Mouse (Mus musculus) monocyte, adult 2 months (primary cell): ENCODE results near the gene Ankrd61.

Source experiments
- DNase-seq, 2 experiments: peaks; one replicate each; pipeline ENCODE4 v3.0.0; 2022; ENCODE audit warnings: low spot score in 2 of 2, low read depth in 1 of 2

Ankrd61 gene

GRCm38 (mm10) chr5:143897635-143898330 is at the start of gene Ankrd61:
Ankrd61 (minus strand) TSS chr5:143897685.
- no peak for DNase-seq

- DNase-seq = no peak
Measured at GRCm38 (mm10) chr5:143943231-143944125, 46.0 kb upstream of the Ankrd61 start.

GRCm38 (mm10) chr5:143941588-143941987 is 44.1 kb upstream of the Ankrd61 start:
- DNase-seq = no peak

DNA sequence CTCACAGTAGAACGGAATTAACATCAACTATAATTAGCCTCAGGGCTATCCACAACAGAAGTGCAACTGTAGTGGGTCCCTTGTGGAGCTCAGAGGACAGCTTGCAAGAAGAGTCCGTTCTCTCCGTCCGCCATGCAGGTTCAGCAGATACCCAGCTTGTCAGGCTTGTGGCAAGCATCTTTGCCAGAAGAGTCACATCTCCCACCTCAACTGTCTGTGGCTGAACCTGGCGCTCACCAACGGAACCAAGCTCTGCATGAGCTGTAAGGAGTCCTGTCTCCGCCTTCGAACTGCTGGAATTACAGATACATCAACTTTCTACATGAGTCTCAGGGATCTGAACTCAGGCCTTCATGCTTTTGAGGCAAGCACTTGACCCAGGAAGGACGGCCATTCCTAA is 38.7 kb upstream of the Ankrd61 start:
- DNase-seq = no peak

- no peak for DNase-seq
Measured at GRCm38 (mm10) chr5:143933875-143934274, 36.4 kb upstream of the Ankrd61 start.

DNA sequence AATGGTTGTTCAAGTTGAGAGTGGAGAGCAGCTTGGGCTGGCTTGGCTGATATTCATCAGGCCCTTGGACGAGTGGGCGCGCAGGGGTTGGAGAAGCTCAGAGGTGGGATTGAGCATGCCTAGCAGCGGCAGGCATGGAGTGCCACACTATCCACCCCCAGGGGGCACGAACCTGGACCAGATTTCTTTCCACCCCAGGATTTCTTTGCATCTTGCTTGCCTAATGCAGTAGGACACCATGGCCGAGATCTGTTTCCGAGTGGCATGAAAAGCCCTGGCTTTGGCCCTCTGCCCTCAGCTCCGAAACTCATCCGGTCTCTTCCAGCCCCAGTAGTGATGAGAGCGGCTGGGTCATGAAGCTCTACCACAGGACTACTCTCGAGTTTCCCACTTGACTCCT is 35.9 kb upstream of the Ankrd61 start:
- no peak for DNase-seq

DNA sequence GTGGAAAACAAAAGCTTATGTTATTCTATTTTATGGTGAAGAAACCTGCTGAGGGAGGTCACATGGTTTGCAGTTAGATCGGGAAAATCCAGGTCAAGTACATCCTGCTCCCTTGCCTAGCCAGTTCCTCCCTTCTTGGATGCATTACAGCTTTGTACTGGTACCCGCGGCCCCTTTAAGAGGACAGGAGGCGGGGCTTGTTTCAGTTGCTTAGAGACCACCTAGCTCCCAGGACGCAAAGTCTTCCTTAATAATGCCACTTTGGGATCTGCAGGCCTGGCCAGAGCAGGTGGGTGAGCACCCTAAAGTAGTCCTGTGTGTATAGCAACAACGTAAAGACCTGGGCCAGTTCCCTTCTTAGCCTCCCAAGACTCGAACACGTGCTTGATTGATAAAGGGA is 35.3 kb upstream of the Ankrd61 start, which contains the start of gene Rsph10b:
Gene Rsph10b, plus strand, starts transcription at position 205 of the 400 bp plus-strand sequence.
- DNase-seq = no peak

DNA sequence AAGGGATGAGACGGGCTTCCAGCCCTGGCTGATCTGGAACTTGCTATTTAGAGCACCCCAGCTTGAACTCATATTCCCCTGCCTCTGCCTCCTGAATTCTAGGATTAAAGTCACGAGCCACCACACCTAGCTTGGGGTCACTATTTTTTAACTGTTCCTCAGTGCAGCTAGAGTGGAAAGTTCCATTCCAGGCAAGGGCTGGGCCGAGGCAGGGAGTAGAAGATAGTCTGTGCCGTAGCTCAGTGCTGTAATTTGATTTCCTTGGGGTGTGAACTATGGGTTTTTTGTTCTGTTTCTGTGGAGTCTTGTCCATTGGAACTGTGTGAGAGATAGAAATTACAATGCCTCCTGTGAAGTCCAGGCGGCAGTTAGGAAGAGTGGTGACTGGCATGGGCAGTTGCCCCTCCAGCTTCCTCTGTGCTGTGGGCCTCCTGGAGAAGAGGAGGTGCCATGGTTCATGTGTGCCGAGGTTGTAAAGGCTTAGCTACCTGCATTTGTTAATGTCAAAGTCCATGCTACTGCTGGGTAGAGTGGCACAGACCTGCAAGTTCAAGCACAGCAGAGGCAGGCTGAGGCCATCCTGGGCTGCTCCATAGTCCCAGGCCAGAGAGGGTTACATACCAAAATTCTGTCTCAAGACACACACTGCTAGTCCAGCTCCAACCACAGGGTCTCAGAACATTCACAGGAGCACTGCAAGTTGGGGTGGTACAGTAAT is 34.5 kb upstream of the Ankrd61 start:
- DNase-seq = no peak

- DNase-seq = no peak
Measured at GRCm38 (mm10) chr5:143930656-143931055, 33.2 kb upstream of the Ankrd61 start.

GRCm38 (mm10) chr5:143929291-143929690 is 31.8 kb upstream of the Ankrd61 start:
- DNase-seq = no peak

GRCm38 (mm10) chr5:143927875-143928274 is 30.4 kb upstream of the Ankrd61 start, which contains the start of gene Gm42421:
Gm42421 (plus strand) TSS chr5:143928175.
- DNase-seq = no peak

DNA sequence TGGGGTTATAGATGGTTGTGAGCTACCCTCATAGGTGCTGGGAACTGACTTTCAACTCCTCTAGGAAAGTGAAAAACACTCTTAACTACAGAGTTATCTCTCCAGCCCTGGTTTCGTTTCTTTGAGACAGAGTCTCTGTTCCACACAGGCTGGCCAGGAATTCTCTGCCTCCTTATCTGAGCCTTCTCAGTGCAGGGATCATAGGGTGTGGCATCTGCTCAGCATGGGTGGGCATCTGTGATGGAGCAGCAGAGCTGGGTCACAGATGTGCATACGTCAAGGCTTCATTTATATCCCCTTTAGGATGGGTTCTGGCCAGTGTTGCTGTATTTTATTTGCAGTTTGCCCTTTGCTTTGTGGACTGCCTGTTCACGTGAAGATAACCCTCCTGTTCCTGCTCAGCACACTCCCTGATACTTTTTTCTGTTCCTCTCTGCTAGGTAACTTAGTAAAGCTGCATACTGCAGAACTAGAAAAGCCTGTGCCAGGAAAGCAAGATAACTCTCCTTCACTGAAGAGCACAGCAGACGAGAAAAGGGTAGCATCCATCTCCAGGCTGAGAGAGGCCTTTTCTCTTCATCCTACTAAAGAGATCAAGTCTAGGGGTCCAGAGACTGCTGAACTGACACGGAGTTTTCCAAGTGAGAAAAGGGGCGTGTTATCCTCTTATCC is 27.4 kb upstream of the Ankrd61 start:
- DNase-seq = no peak

GRCm38 (mm10) chr5:143918120-143918519 is 20.6 kb upstream of the Ankrd61 start:
- DNase-seq = no peak

DNA sequence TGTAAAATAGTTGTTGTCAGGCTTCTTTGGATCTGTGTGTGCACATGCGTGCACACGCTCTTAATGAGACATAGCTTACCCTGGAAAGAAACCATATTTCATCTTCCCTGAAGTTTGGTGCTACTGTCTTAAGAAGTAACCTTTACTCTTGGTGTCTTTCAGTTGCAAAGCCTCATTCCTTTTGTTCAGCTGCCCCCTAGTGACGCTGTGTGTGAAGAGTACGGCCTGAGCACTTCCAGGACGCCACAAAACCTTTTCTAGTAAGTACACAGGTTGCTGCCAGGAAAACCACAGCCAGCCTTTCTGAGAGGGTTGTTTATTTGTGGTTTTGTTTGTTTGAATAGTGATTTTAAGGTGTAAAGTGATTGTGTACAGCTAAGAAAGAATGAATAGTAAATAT is 19.9 kb upstream of the Ankrd61 start:
- DNase-seq = no peak

GRCm38 (mm10) chr5:143916221-143916620 is 18.7 kb upstream of the Ankrd61 start:
- no peak for DNase-seq

DNA sequence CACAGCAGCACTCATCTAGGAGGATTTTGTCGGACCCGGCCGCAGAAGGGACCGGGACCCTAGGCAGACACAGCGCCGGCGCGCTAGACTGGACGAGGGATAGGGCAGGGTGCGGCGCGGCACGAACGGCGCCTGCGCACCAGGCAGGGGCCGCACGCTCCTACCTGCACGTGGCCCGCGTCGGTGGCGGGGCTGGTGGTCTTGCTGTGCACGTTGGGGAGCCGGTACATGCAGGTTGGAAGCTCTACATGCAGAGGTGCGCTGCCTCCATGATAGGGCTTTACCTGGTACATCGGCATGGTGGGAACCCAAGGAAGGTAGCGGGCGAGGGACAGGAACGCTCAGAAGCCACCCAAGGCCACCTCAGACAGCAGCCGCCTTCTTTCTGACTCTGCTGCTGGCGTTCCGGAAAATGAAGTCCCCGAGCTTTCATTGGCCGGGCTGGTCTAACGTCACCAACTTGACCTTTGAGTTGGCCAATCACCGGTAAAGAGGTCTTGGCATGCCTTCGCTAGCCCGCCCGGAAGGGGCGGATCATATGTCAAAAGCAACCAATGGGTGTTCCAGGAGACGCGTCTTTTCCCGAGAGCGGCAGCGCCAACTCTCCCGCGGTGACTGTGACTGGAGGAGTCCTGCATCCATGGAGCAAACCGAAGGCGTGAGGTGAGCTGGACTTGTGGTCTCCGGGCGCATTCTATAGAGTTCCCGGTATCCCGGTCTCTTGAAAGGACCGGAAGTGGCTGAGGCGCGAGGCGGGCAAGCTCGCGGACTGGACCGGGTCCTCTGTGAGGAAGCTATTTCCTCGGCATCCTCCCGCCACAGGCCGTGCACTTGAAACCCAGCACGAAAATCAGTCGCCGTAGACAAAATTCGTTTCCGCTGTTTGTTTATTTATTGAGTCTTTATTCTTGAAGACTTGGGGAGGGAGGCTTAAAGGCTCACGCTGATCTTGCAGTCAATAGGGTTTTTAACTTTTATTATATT is 12.2 kb upstream of the Ankrd61 start, which contains the start of the genes Aimp2 and Pms2:
Gene Aimp2, minus strand, starts transcription at position 431 of the 984 bp plus-strand sequence.
Gene Pms2, plus strand, starts transcription at position 548 of the 984 bp plus-strand sequence.
- DNase-seq = peak; percentile 87 to 90

DNA sequence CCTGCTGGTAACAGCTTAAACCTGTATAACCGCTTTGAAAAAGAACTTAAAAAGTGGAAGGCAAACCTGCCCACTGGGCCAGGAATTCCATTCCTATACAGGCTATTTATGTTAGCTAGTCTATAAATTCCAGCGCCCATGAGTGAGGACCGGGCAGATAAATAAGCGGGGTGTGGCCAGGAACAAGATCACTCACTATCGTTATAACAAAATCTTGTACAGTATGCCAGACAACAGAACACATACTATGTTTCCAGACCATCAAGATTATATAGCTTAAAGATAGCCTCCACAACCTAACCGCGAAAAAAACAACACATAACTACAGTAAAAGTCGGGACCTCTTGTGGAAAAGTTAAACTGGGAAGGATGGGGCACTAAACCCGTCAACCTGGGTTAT is 11.4 kb upstream of the Ankrd61 start:
- no peak for DNase-seq

- no peak for DNase-seq
Measured at GRCm38 (mm10) chr5:143906429-143906828, 8.9 kb upstream of the Ankrd61 start.

DNA sequence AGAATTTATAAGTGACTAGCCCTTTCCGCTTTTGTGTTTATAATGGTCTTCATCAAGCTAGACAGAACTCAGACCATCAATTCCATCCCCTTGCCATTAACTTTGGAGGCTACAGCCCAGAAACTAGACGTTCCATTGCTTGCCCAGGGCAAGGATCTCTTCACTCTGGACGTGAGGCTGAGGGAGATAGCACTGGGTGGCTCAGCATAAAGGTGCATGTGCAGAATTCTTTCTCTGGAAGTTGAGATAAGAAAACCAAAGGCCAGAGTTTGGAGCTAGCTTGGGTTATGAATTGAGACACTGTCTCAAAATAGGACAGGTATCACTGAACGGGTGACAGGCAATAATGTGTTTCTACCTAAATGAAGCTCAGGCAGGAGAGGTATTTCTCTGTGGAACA is 6.3 kb upstream of the Ankrd61 start:
- DNase-seq = no peak

DNA sequence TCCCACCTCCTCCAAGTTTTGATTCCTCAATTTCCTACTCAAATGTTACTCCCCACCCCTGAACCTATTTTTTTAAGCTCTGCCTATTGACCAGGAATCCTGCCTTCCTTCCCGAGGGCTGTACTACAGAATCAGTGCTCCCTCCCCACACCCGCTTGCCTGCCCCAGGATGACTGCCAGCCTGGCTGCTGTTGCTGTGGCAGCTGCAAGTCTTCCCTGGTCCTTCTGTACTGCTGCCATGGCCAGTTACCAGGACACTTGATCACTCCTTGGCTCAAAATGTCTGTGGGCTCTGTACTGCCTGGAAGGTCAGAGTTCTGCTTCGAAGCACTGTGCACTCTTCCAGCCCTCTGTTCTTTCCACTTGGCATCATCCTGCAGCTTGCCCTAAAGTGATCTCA is 4.6 kb upstream of the Ankrd61 start:
- DNase-seq = no peak
